Mouse (Mus musculus) splenic B cell, adult 2 months (primary cell): ENCODE measurements around the gene Trp53tg5.

Experiments used
- DNase-seq: peaks from one replicate; pipeline ENCODE4 v3.0.0-alpha.2; 2011; ENCODE audit warnings: low read depth, low spot score
- H3K27me3 ChIP-seq: 2 replicates; pipeline ENCODE4 v1.6.1; 2012; ENCODE audit warnings: mild to moderate bottlenecking, low read length, moderate library complexity, mixed read lengths; ENCODE audit not compliant: control insufficient read depth, poor library complexity, insufficient read depth, severe bottlenecking
- H3K36me3 ChIP-seq: 2 replicates; pipeline ENCODE4 v1.6.1; 2012; ENCODE audit warnings: mild to moderate bottlenecking, low read length, moderate library complexity, mixed read lengths; ENCODE audit not compliant: control insufficient read depth, poor library complexity, insufficient read depth, severe bottlenecking

Trp53tg5 gene

GRCm38 (mm10) chr2:164435216-164436090 is 38.1 kb downstream of the Trp53tg5 start:
- peak; percentile 58 for DNase-seq
- H3K36me3 ChIP-seq = peaks cover 3% of the 10 kb centered on the region; the same call in 1 of the 2 replicates

DNA sequence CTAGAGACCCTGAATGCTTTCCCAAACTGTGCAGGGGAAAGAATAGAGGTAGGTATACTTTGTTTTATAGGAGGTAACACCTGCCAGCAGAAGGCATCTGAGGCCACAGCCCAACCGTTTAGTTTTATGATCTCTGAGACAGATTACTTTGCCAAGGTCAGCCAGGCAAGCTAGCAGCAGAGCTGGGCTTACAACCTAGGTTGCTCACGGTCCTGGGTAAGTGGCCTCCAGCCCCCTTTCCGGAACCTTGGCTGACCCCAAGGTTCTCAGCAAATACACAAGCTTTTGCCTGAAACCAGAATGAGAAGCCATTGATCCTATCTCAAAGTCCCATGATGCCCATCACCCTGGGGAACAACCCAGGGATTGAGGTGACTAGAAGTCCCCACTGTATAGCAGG is 38.8 kb downstream of the Trp53tg5 start:
- H3K36me3 ChIP-seq = peaks cover 3% of the 10 kb centered on the region; the same call in 1 of the 2 replicates
- H3K27me3 ChIP-seq = no peaks in the 10 kb centered on the region
- no peak for DNase-seq

More at GRCm38 (mm10) chr2:164435216-164436090, 38.1 kb downstream of the Trp53tg5 start:
- H3K27me3 ChIP-seq = no peaks in the 10 kb centered on the region

DNA sequence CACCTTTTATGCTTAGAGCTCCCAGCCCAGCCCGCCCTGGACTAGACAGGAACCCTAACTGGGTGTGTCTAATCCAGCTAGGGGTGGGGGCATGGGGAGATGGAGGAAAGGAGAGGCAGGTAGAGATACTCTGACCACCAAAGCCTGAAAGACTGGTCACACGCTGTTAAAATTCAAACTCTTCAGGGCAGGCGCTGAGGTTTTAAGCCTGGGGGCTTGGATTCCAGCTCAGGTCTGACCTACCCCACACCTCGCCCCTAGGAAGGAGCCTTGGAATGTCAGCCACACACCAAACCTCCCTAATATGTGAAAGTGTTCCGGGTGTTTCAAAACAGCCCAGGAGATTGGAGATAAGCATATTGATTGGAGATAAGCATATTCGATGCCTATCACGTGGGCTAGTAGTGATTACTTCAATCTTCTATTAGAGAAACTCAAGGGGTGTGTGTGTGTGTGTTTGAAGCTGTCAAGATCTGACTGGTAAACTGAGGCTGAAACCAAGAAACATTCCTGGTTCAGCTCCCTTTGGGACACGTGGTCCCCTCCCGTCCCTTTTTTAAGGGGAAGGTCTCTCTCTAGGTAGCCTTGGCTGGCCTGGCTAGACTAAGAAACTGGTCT is 40.1 kb downstream of the Trp53tg5 start:
- peaks cover 12% of the 10 kb centered on the region for H3K36me3 ChIP-seq
- no peak for DNase-seq
- no peaks in the 10 kb centered on the region for H3K27me3 ChIP-seq

DNA sequence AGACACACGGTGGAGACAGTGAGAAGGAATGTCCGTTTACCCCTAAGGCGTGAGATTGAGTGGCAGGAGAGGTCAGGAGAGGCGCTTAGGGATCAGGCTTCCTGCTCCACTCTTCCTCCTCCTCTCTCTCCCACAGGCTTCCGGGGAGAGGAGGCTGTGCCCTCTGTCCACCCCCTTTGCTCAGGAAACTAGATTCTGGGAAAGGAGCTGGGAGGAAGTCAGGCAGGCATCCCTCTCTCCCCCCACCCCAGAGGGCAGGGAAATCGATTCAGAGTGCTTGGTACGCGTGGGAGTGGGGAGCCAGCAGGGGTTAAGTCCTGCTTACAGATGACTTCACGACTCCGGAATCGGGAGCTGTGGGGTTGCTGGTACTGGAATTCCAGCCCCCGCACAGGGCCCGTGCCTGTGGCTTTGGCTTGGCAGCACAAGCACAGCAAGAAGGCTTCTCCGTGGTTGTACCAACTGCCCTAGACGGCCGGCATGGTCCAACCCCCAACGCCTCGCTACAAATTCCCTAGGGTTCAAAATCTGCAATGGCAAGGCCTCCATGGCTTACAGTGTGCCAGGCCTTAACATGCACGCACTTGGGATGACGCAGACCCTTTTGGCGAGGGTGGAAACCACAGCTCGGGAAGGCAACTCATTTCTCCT is 40.9 kb downstream of the Trp53tg5 start:
- DNase-seq = no peak
- no peaks in the 10 kb centered on the region for H3K27me3 ChIP-seq

DNA sequence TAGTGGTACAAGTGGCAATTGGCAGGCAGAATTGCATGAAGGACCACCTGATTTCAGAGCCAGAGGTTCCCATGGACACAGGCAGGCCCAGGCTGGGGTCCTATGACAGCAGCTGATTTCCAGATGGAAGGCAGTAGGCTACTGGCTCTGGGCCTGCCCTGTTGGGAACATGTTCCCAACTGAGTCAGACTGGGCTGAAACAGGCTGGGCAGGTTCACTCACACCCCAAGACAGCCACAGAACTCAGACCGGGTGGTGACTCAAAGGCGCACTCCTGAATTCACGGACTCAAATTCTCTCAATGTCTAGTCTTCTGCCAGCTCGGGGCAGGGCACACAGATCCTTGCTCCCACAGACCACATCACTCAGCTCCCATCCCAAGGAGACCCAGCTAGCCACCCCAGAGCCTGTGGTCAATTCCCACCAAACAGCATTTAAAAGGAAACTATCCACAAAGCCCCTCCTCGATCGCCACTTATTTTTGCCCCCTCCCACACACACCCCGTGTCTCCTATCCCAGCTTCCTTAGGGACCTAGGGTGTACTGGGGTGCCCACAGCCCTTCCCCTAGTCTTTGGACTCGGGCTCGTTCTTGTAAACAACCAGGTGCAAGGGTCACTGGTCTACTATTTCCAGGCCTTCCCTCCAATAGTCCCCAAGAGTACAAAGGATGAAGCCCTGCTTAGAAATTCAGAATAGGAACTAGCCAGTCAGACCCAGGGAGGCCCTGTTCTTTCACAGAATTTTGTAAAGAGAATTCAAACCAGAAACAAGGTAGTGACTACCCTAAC is 41.7 kb downstream of the Trp53tg5 start:
- DNase-seq = no peak
- peaks cover 15% of the 10 kb centered on the region for H3K36me3 ChIP-seq
- H3K27me3 ChIP-seq = no peaks in the 10 kb centered on the region

More for the DNA sequence above, 40.9 kb downstream of the Trp53tg5 start:
- H3K36me3 ChIP-seq = peaks cover 15% of the 10 kb centered on the region

- DNase-seq = no peak
- Histone ChIP-seq H3K27me3 (no peaks in the 10 kb centered on the region), H3K36me3 (peaks cover 20% of the 10 kb centered on the region)
These were observed 42.8 kb downstream of the Trp53tg5 start for GRCm38 (mm10) chr2:164430697-164431096.

- Histone ChIP-seq H3K36me3 (peaks cover 23% of the 10 kb centered on the region), H3K27me3 (no peaks in the 10 kb centered on the region)
- DNase-seq = no peak
These were observed 43.5 kb downstream of the Trp53tg5 start for GRCm38 (mm10) chr2:164429881-164430615.

GRCm38 (mm10) chr2:164428451-164428850 is 45.1 kb downstream of the Trp53tg5 start:
- no peak for DNase-seq
- Histone ChIP-seq H3K36me3 (peaks cover 27% of the 10 kb centered on the region), H3K27me3 (no peaks in the 10 kb centered on the region)

DNA sequence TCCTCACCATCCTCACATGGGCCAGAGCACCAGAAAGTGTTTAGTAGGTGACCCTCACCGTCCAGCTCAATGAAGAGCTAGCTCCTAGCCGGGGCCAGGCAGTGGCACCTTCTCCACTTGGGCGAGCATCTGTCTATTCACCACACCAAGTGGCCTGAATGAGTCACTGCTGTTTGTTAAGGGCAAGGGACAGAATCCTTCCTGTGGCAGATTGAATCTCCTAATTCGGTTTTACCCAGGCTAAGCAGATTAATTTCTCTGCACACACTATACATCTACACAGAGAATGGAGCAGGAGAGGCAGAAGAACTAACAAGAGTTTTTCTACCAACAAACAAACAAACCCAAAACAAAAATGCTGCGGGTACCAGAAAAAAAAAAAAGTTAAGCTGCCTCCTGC is 46.6 kb downstream of the Trp53tg5 start:
- Histone ChIP-seq H3K27me3 (no peaks in the 10 kb centered on the region), H3K36me3 (peaks cover 27% of the 10 kb centered on the region)
- DNase-seq = no peak

- DNase-seq = no peak
These were observed 47.4 kb downstream of the Trp53tg5 start for GRCm38 (mm10) chr2:164426121-164426520.

GRCm38 (mm10) chr2:164425401-164425800 is 48.1 kb downstream of the Trp53tg5 start:
- Histone ChIP-seq H3K27me3 (no peaks in the 10 kb centered on the region), H3K36me3 (peaks cover 24% of the 10 kb centered on the region)
- DNase-seq = no peak

More at GRCm38 (mm10) chr2:164426121-164426520, 47.4 kb downstream of the Trp53tg5 start:
- no peaks in the 10 kb centered on the region for H3K27me3 ChIP-seq
- peaks cover 27% of the 10 kb centered on the region for H3K36me3 ChIP-seq

- Histone ChIP-seq H3K27me3 (no peaks in the 10 kb centered on the region), H3K36me3 (peaks cover 21% of the 10 kb centered on the region)
- no peak for DNase-seq
These were observed 49.1 kb downstream of the Trp53tg5 start for GRCm38 (mm10) chr2:164424406-164424805.

- DNase-seq = no peak
- Histone ChIP-seq H3K27me3 (no peaks in the 10 kb centered on the region), H3K36me3 (peaks cover 16% of the 10 kb centered on the region)
These were observed 50.1 kb downstream of the Trp53tg5 start for GRCm38 (mm10) chr2:164423464-164423863.
